Mouse (Mus musculus): ENCODE results near the gene Ifi206. TPM values are rescaled to one million over a fixed set of nuclear protein-coding genes. Genes with fewer than 3 reads are reported as not detected.

Gene Ifi206
- polyA plus RNA-seq, 1 experiment from 2014 or later, result 0.10 TPM

DNA sequence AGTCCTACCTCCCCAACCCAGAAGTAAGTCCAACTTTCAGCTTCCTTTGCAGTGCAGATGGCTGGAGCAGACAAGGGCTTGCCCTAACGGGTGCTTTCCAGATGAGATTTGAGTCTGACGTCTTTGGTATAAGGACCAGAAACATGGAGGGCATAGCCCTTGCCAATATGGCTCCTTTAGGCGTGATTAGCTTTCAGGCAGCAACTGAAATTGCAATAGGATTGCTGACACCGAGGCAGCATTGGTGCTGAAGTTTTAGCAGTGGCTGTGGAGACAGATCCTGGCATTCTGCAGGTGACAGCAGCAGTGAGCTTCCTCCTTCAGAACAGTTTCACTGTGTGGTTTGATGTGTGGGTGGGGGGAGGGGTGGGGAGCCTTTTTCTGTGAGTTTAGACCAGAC, 49.6 kb downstream of the Ifi206 start:
- H3K4me1 ChIP-seq (replicated peaks), result no peaks in the 10 kb centered on the region
- no peaks in the 10 kb centered on the region for H3K27me3 ChIP-seq (replicated peaks)
- ATAC-seq, result no peak
- H3K9me3 ChIP-seq, result no peaks in the 10 kb centered on the region
- no peak overlapping the region for H3K9ac ChIP-seq
- no peaks in the 10 kb centered on the region for H3K36me3 ChIP-seq
- H3K4me3 ChIP-seq (replicated peaks), result no peak overlapping the region
- H3K4me2 ChIP-seq (replicated peaks), result no peak overlapping the region
- 73% methylated on average over 4 of the region's 4 CpGs for whole genome bisulfite sequencing
- H3K27ac ChIP-seq, result no peak overlapping the region

DNA sequence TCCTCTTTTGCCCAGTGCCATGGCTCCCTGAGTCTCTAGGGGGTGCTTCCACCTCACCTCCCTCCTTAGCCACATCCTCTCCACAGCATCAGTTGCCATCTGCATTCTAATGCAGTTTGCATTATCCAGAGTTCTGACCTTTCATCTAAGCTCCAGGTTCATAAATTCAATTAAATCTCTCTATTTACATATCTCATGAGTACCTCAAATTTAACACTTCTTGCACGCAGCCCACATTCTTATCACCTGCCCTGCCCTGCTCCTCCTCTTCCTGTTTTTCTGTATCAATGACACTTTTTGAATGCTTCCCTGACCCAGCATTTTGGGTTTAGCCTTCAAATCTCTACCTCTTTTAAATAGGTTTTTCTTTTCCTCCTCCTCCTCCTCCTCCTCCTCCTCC, 50.2 kb downstream of the Ifi206 start:
- H3K27me3 ChIP-seq (replicated peaks), result no peaks in the 10 kb centered on the region
- WGBS, result 51% methylated on average over 1 of the region's 1 CpGs
- no peak overlapping the region for H3K4me3 ChIP-seq (replicated peaks)
- no peaks in the 10 kb centered on the region for H3K4me1 ChIP-seq (replicated peaks)
- no peak overlapping the region for H3K27ac ChIP-seq
- H3K36me3 ChIP-seq, result no peaks in the 10 kb centered on the region
- H3K9me3 ChIP-seq, result no peaks in the 10 kb centered on the region
- no peak overlapping the region for H3K4me2 ChIP-seq (replicated peaks)
- ATAC-seq, result no peak
- H3K9ac ChIP-seq, result no peak overlapping the region

DNA sequence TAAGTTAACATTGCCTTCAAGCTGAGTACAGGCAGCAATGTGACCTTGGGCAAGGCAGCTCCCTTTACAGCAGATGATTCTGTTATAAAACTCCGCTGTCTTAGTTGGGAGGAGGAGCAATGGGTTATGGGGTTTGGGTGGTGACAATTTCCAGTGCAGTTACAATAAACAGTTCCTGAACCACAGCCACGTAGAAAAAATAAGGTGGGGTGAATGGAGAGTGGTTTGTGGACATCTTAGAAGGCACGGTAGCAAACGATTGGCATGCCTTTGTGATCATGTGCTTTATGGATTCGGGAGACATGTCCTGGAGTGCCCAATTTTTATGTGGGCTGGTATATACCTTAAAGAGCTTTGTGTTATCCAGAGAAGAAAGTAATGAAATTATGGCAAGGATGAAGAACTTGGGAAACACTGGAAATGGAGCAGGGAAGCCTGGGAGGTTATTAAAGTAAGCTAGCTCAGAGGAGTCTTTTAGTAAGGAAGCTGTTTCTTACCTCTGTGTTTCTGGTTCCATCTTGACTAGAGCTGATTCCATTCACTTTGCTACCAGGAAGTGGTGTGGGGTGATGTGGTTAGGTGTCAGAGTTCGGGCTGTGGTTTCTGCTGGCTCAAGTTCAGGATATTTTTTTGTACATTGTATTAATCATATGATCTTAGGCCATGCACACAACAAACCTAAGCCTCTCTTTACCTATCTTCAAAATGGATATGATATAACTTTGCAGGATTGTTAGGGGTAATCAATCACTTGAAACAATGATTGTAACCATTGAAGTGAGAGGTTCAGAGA, 53.5 kb downstream of the Ifi206 start:
- no peaks in the 10 kb centered on the region for H3K36me3 ChIP-seq
- no peaks in the 10 kb centered on the region for H3K9me3 ChIP-seq
- no peak overlapping the region for H3K9ac ChIP-seq
- no peak overlapping the region for H3K4me2 ChIP-seq (replicated peaks)
- no peak overlapping the region for H3K4me3 ChIP-seq (replicated peaks)
- no peaks in the 10 kb centered on the region for H3K4me1 ChIP-seq (replicated peaks)
- no peak overlapping the region for H3K27ac ChIP-seq
- no peak for ATAC-seq
- WGBS, result 59% methylated on average over 6 of the region's 6 CpGs
- H3K27me3 ChIP-seq (replicated peaks), result no peaks in the 10 kb centered on the region

DNA sequence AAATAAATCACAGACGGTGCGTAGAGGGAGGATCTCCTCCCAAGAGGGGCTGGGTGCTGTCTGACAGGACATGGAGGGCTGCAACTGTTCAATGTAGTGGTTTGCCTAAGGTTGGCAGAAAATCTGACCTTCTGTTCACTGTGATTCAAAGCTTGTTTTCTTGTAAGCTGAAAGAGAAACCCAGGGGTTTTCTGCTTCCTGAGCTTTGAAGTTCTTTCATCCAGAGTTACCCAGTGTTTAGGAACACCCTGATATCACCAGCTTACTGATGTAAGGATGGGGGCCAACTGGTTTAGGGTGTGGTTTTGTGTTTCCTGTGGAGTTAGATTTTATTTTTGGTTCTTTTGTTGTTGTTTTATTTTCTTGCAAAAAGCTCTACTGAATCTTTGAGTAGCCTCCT, 58.4 kb downstream of the Ifi206 start:
- no peak for ATAC-seq
- no peaks in the 10 kb centered on the region for H3K4me1 ChIP-seq (replicated peaks)
- no peak overlapping the region for H3K27ac ChIP-seq
- no peaks in the 10 kb centered on the region for H3K36me3 ChIP-seq
- no peak overlapping the region for H3K4me2 ChIP-seq (replicated peaks)
- no peak overlapping the region for H3K4me3 ChIP-seq (replicated peaks)
- H3K27me3 ChIP-seq (replicated peaks), result no peaks in the 10 kb centered on the region
- H3K9me3 ChIP-seq, result no peaks in the 10 kb centered on the region
- whole genome bisulfite sequencing, result 75% methylated on average over 2 of the region's 2 CpGs
- no peak overlapping the region for H3K9ac ChIP-seq

DNA sequence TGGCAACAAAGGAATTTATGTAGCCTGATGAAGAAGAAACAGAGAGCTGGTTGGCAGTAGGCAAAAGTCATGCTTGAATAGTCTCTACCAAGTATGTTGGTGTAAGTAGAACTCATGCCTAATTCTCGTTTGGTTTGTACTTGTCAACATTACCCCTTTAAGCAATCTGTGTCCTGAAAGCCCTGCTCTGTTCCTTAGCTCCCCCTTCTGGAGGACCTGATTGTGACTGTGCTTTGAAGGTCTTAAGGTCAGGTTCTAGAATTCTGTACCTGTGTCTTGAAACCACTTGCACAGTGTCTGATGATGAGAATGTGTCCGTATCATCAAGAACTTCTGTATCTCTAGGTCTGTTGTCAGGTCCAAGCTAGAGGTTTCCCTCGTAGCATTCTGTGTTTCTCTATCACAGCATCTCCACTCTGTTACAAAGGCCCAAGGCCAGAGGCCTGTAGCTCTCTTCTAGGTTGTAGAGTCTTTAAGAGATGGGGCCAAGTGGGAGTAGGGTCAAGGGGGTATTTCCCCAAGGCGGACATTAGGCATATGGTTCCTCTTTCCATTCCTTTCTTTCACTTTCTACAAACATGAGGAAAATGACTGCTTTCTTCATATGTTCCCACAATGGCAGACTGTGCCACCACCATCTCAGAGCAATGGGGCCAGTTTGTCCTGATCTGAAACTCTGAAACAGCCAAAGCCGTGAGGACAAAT, 60.7 kb downstream of the Ifi206 start:
- no peaks in the 10 kb centered on the region for H3K4me1 ChIP-seq (replicated peaks)
- H3K4me3 ChIP-seq (replicated peaks), result no peak overlapping the region
- H3K36me3 ChIP-seq, result no peaks in the 10 kb centered on the region
- no peak overlapping the region for H3K27ac ChIP-seq
- no peak for ATAC-seq
- no peaks in the 10 kb centered on the region for H3K27me3 ChIP-seq (replicated peaks)
- no peak overlapping the region for H3K4me2 ChIP-seq (replicated peaks)
- no peak overlapping the region for H3K9ac ChIP-seq
- WGBS, result 87% methylated on average over 5 of the region's 5 CpGs
- no peaks in the 10 kb centered on the region for H3K9me3 ChIP-seq

DNA sequence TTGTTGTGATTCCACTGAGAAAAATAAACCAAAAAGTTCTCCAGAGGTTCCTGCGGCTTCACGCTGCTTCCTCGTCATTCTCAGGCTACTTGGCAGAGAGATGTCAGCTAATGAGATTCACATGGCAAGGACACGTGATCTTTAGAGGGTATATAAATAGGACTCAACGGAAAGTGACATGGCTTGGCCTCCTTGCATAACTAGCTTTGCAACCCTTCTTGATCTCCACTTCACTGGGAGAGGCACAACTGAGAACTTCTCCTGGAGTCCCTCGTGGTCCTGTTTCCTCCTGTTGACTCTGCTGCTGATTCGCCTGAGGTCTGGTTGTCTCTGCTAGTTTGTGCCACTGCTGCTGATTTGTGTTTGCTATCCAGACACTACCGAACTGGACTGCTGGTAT, 63.5 kb downstream of the Ifi206 start:
- Histone ChIP-seq H3K4me1 (replicated peaks) (no peaks in the 10 kb centered on the region), H3K27me3 (replicated peaks) (no peaks in the 10 kb centered on the region), H3K27ac (no peak overlapping the region), H3K36me3 (no peaks in the 10 kb centered on the region), H3K9ac (no peak overlapping the region), H3K4me3 (replicated peaks) (no peak overlapping the region), H3K4me2 (replicated peaks) (no peak overlapping the region), H3K9me3 (no peaks in the 10 kb centered on the region)
- WGBS, result 87% methylated on average over 8 of the region's 8 CpGs
- ATAC-seq, result no peak

DNA sequence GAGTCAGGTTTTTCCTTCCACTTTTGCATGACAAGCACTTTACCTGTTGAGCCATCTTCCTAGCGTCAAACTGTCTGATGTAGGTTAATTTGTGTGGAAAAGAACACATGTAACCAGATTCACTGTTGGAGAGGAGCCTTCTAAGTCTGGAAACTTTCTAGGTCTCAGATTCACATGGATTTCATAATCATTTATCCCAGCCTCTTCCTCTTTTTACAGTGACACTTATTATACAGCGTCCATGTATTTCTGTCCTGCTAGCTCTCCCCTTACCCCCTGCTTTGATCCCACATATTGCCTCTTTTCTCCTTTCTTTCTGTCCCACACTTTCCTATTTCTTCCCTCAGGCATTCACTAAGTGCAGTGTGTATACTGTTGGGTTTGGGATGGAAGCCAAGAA, 64.5 kb downstream of the Ifi206 start:
- 64% methylated on average over 2 of the region's 2 CpGs for WGBS
- Histone ChIP-seq H3K4me3 (replicated peaks) (no peak overlapping the region), H3K27me3 (replicated peaks) (no peaks in the 10 kb centered on the region), H3K4me1 (replicated peaks) (no peaks in the 10 kb centered on the region), H3K36me3 (no peaks in the 10 kb centered on the region), H3K9me3 (no peaks in the 10 kb centered on the region), H3K4me2 (replicated peaks) (no peak overlapping the region), H3K27ac (no peak overlapping the region), H3K9ac (no peak overlapping the region)
- ATAC-seq, result no peak

DNA sequence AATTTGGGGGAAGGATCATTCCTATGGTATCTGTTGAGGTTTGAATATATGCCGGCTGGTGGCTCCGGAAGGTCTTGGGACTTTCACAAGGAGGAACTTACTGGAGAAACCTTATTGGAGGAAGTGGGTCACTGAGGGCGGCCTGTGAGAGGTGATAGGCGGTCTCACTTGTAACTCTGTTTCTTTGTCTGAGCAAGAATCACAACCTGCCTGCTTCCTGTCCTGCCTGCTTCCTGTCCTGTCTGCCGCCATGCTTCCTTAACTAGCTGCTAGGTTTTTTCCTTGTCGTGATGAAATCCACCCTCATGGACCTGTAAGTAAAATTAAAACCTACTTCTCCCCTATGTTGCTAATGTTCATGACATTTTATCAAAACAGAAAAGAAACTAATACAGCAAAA, 70.5 kb downstream of the Ifi206 start:
- H3K4me1 ChIP-seq (replicated peaks), result no peaks in the 10 kb centered on the region
- H3K9ac ChIP-seq, result no peak overlapping the region
- no peak for ATAC-seq
- no peak overlapping the region for H3K4me3 ChIP-seq (replicated peaks)
- no peaks in the 10 kb centered on the region for H3K9me3 ChIP-seq
- H3K36me3 ChIP-seq, result no peaks in the 10 kb centered on the region
- no peak overlapping the region for H3K4me2 ChIP-seq (replicated peaks)
- WGBS, result 82% methylated on average over 6 of the region's 6 CpGs
- no peak overlapping the region for H3K27ac ChIP-seq
- H3K27me3 ChIP-seq (replicated peaks), result no peaks in the 10 kb centered on the region

DNA sequence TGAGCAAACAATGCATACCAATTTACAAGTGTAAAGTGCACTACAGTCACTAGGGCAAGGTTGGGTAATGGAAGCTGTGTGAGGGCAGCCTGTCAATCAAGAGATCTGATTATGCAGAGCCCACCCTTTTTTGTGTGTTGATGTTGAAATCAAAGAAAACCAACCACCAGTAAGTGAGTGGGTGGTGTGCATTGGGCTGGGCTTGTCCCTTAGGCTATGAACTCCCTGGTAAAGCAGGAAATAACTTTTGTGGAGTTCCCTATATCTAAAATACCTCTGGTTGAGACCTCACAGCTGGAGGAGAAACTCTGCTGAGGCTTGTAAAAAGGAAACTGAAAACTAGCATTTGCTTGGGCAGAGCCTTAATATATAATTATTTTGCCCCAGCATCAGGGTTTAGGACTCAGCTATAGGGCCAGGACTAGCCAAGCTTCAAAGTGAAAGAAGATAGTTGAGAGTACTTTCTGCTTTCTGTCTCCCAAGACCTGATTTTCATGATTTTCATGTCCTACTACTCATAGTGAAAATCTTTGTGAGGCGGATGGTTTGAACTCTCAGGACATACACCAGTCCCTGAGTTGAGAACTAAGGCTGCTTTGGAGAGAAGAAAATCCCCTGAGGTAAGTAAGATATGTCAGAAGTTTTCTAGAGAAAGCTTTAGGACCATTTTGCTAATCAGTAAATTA, 71.8 kb downstream of the Ifi206 start:
- H3K27me3 ChIP-seq (replicated peaks), result no peaks in the 10 kb centered on the region
- H3K9ac ChIP-seq, result no peak overlapping the region
- 86% methylated on average over 1 of the region's 1 CpGs for WGBS
- H3K4me2 ChIP-seq (replicated peaks), result no peak overlapping the region
- no peaks in the 10 kb centered on the region for H3K36me3 ChIP-seq
- ATAC-seq, result peak; percentile 97
- H3K4me3 ChIP-seq (replicated peaks), result no peak overlapping the region
- H3K9me3 ChIP-seq, result no peaks in the 10 kb centered on the region
- H3K27ac ChIP-seq, result peak overlapping the region; percentile 38; the same call in 1 of the 2 replicates
- H3K4me1 ChIP-seq (replicated peaks), result no peaks in the 10 kb centered on the region

DNA sequence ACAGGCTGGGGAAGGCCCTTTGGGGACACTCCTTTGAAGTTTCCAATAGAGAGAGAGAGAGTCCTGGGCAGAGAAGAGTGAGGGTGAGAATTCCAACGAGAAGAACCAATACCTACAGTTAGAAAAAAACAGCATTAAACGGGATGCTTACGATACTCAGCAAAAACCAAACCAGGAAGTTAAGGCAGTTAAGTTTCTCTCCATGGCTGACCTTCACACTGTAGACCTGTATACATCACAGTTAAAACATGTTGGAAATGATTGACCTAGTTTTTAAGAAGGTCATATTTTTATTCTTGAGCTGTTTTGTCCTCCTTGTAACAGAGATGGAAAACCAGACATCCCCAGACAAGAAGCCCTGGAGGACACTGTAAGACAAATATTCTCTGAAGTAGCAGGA, 72.3 kb downstream of the Ifi206 start:
- Histone ChIP-seq H3K27ac (no peak overlapping the region), H3K9me3 (no peaks in the 10 kb centered on the region), H3K4me2 (replicated peaks) (no peak overlapping the region), H3K4me1 (replicated peaks) (no peaks in the 10 kb centered on the region), H3K36me3 (no peaks in the 10 kb centered on the region), H3K27me3 (replicated peaks) (no peaks in the 10 kb centered on the region), H3K9ac (no peak overlapping the region), H3K4me3 (replicated peaks) (no peak overlapping the region)
- peak; percentile 72 for ATAC-seq
- 61% methylated on average over 3 of the region's 3 CpGs for WGBS
